Mouse (Mus musculus): Measurements from ENCODE around the gene Atp2c1. TPM values are rescaled to one million over a fixed set of nuclear protein-coding genes. Genes with fewer than 3 reads are reported as not detected.

Gene Atp2c1
- polyA plus RNA-seq, 1 experiment from 2014 or later: 22.9 TPM

DNA sequence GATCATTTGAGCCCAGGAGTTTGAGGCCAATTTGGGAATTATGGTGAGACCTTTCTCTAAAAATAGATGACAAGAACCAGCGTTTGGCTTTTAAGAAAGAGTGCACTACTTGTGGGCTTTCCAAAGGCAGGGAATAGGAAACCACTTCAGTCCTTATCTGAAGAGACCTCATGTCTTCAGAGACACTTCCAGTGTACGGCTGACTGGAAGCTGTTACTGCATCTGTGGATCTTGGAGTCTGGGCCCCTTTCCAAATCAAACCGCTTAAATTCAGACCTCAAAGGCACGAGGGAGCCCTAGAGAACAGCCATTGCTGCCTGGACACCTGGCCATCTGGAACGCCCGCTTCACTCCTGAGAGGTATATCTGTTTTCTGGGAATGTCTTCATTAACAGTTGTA, 22.0 kb upstream of the Atp2c1 start:
- 65% methylated on average over 6 of the region's 6 CpGs for WGBS
- Histone ChIP-seq H3K9me3 (ENCODE audit: control insufficient read depth) (no peaks in the 10 kb centered on the region), H3K4me1 (replicated peaks; ENCODE audit: control insufficient read depth, insufficient read depth, low read length) (no peaks in the 10 kb centered on the region), H3K36me3 (ENCODE audit: control insufficient read depth, insufficient read depth) (no peaks in the 10 kb centered on the region), H3K4me3 (ENCODE audit: low read depth, low read length) (no peak overlapping the region), H3K9ac (ENCODE audit: low read depth, low read length) (no peak overlapping the region), H3K27me3 (replicated peaks; ENCODE audit: control insufficient read depth, insufficient read depth, low read length) (no peaks in the 10 kb centered on the region), H3K4me2 (replicated peaks; ENCODE audit: low read depth) (no peak overlapping the region), H3K27ac (ENCODE audit: low read depth, low read length) (no peak overlapping the region)
- TF ChIP-seq CTCF (IDR thresholded peaks at IDR 0.05; ENCODE audit: low read depth): no peak
- ATAC-seq: no peak

DNA sequence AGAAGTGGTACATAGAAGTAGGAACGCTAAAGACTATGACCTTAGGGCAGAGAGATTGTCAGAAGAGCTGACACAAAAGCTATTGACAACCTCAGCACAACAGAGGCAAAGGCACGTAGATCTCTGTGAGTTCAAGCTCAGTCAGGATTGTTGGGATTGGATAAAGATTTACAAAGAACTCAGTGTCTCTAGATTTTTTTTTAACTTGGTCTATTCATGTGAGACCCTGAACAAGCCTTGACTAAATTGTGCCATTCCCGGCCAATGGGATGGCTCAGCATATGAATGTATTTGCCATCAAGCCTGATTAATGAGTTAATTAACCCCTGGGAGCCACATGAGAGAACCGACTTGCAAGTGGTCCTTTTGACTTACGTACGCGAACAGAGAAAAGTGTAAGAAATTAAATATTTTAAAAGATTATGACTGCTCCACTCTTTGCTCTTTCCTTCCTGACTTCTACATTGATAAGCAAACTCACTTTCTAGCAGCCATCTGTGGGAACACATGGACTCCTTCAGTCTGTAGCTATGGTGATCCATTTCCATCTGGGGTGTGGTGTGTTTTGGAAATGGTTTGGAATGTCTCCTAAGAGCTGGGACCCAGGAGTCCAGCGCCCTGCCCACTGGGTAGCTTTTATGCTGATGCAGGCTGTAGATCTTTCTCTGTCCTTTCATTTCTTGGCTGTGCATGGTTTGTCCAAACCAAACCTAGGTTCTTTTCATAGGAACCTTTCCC, 17.1 kb upstream of the Atp2c1 start:
- TF ChIP-seq CTCF (IDR thresholded peaks at IDR 0.05; ENCODE audit: low read depth): no peak
- no peak overlapping the region for H3K4me2 ChIP-seq (replicated peaks; ENCODE audit: low read depth)
- 81% methylated on average over 8 of the region's 8 CpGs for WGBS
- no peak overlapping the region for H3K9ac ChIP-seq (ENCODE audit: low read depth, low read length)
- no peaks in the 10 kb centered on the region for H3K36me3 ChIP-seq (ENCODE audit: control insufficient read depth, insufficient read depth)
- no peaks in the 10 kb centered on the region for H3K9me3 ChIP-seq (ENCODE audit: control insufficient read depth)
- H3K27me3 ChIP-seq (replicated peaks; ENCODE audit: control insufficient read depth, insufficient read depth, low read length): no peaks in the 10 kb centered on the region
- no peaks in the 10 kb centered on the region for H3K4me1 ChIP-seq (replicated peaks; ENCODE audit: control insufficient read depth, insufficient read depth, low read length)
- H3K27ac ChIP-seq (ENCODE audit: low read depth, low read length): no peak overlapping the region
- no peak for ATAC-seq
- no peak overlapping the region for H3K4me3 ChIP-seq (ENCODE audit: low read depth, low read length)

DNA sequence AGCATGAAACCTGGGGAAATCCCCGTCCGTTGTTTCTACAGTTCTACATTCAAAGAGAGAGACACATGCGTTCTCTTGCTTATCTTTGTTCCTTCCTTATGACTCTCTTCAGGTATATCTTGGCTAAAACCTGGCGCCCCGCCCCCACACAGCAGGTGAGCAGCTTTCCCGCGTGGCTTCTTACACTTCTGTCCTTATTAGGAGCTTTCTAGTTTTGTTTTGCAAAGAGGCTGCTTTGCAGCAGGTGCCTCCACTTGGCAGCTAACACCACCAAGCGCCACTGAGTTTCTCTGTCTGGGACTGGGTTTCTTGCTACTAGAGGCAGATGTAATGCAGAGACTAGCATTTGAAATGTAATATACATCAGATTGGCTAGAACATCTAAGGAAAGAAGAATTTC, 10.4 kb upstream of the Atp2c1 start:
- ATAC-seq: peak; percentile 66
- Histone ChIP-seq H3K9me3 (ENCODE audit: control insufficient read depth) (no peaks in the 10 kb centered on the region), H3K9ac (ENCODE audit: low read depth, low read length) (no peak overlapping the region), H3K36me3 (ENCODE audit: control insufficient read depth, insufficient read depth) (no peaks in the 10 kb centered on the region), H3K27me3 (replicated peaks; ENCODE audit: control insufficient read depth, insufficient read depth, low read length) (no peaks in the 10 kb centered on the region), H3K27ac (ENCODE audit: low read depth, low read length) (no peak overlapping the region), H3K4me1 (replicated peaks; ENCODE audit: control insufficient read depth, insufficient read depth, low read length) (no peaks in the 10 kb centered on the region), H3K4me3 (ENCODE audit: low read depth, low read length) (no peak overlapping the region), H3K4me2 (replicated peaks; ENCODE audit: low read depth) (no peak overlapping the region)
- 27% methylated on average over 8 of the region's 8 CpGs for WGBS
- no peak for TF ChIP-seq CTCF (IDR thresholded peaks at IDR 0.05; ENCODE audit: low read depth)

DNA sequence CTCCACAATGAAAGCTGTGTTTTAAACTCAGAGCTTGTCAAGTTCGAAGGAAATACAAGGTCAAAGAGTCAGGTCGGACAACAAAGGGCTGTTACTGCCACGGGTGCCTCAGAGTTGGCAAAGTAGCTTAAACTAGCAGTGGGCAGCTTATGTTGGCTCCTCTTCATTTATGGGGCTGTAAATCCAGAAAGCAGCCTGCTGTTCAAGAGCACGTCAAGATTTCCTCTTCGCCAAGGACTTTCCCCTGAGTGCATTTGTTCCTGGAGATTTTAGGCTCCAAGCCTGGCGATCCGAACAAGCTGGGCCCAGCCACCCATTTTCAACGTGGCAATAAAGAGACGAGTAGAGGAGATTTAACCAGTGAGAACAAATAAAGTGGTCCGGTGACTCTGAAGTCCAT, 9.8 kb upstream of the Atp2c1 start:
- TF ChIP-seq CTCF (IDR thresholded peaks at IDR 0.05; ENCODE audit: low read depth): no peak
- Histone ChIP-seq H3K27me3 (replicated peaks; ENCODE audit: control insufficient read depth, insufficient read depth, low read length) (no peaks in the 10 kb centered on the region), H3K4me3 (ENCODE audit: low read depth, low read length) (no peak overlapping the region), H3K36me3 (ENCODE audit: control insufficient read depth, insufficient read depth) (no peaks in the 10 kb centered on the region), H3K4me2 (replicated peaks; ENCODE audit: low read depth) (0 out of 2 replicates have a peak overlapping the region, but pooled peaks have one; percentile 17), H3K4me1 (replicated peaks; ENCODE audit: control insufficient read depth, insufficient read depth, low read length) (no peaks in the 10 kb centered on the region), H3K9ac (ENCODE audit: low read depth, low read length) (no peak overlapping the region), H3K27ac (ENCODE audit: low read depth, low read length) (no peak overlapping the region), H3K9me3 (ENCODE audit: control insufficient read depth) (no peaks in the 10 kb centered on the region)
- WGBS: 34% methylated on average over 10 of the region's 10 CpGs
- ATAC-seq: peak; percentile 51

DNA sequence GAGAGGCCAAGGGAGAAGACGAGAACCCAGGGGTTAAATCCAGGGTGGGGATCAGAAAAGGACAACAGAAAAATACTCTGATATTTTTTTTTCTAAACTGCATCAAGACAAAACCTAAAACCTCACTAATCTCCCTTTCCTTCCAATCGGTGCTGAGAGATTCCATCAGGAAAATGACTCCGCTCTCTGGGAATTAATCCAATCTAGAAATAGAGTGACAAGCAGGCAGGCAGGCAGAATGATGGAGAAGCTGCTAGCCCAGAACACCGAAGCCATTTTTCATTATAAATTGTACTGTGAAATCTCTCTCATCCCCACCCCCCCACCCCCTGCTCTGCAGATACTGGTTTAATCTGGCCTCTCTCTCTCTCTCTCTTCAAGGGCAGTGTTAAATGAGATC, 1.8 kb downstream of the Atp2c1 start:
- no peaks in the 10 kb centered on the region for H3K36me3 ChIP-seq (ENCODE audit: control insufficient read depth, insufficient read depth)
- no peak overlapping the region for H3K4me3 ChIP-seq (ENCODE audit: low read depth, low read length)
- H3K4me1 ChIP-seq (replicated peaks; ENCODE audit: control insufficient read depth, insufficient read depth, low read length): no peaks in the 10 kb centered on the region
- WGBS: 79% methylated on average over 4 of the region's 4 CpGs
- no peaks in the 10 kb centered on the region for H3K27me3 ChIP-seq (replicated peaks; ENCODE audit: control insufficient read depth, insufficient read depth, low read length)
- TF ChIP-seq CTCF (IDR thresholded peaks at IDR 0.05; ENCODE audit: low read depth): no peak
- no peaks in the 10 kb centered on the region for H3K9me3 ChIP-seq (ENCODE audit: control insufficient read depth)
- H3K4me2 ChIP-seq (replicated peaks; ENCODE audit: low read depth): no peak overlapping the region
- H3K9ac ChIP-seq (ENCODE audit: low read depth, low read length): no peak overlapping the region
- ATAC-seq: no peak
- H3K27ac ChIP-seq (ENCODE audit: low read depth, low read length): no peak overlapping the region

DNA sequence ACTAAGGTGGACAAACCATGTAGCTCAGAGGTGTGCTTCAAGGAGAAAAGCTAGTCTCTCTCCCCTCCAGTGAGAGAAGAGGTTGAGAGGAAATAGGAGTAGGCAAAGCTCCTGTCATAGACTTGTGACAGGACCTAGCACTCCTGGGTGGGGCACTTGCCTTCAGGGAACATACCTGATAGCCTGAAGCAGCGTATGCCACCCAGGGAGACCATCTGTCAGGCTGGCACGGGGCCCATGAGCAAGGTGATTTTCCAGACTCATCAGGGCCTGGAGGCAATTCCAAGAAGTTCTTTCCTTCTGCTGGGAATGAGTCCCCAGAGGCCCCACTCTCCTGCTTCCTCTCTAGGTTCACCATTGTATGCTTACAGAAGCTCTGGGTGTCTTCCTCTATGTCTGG, 4.1 kb downstream of the Atp2c1 start:
- ATAC-seq: peak; percentile 59; the same call in 1 of the 2 replicates
- H3K4me3 ChIP-seq (ENCODE audit: low read depth, low read length): no peak overlapping the region
- no peaks in the 10 kb centered on the region for H3K27me3 ChIP-seq (replicated peaks; ENCODE audit: control insufficient read depth, insufficient read depth, low read length)
- H3K9me3 ChIP-seq (ENCODE audit: control insufficient read depth): no peaks in the 10 kb centered on the region
- H3K4me1 ChIP-seq (replicated peaks; ENCODE audit: control insufficient read depth, insufficient read depth, low read length): no peaks in the 10 kb centered on the region
- H3K9ac ChIP-seq (ENCODE audit: low read depth, low read length): no peak overlapping the region
- H3K36me3 ChIP-seq (ENCODE audit: control insufficient read depth, insufficient read depth): no peaks in the 10 kb centered on the region
- WGBS: 43% methylated on average over 2 of the region's 2 CpGs
- no peak overlapping the region for H3K4me2 ChIP-seq (replicated peaks; ENCODE audit: low read depth)
- TF ChIP-seq CTCF (IDR thresholded peaks at IDR 0.05; ENCODE audit: low read depth): no peak
- H3K27ac ChIP-seq (ENCODE audit: low read depth, low read length): 0 out of 2 replicates have a peak overlapping the region, but pooled peaks have one; percentile 10

Data from intestine, postnatal 0 days (tissue).